Mouse (Mus musculus) heart, adult 2 months (tissue): ENCODE measurements at regions not wholly inside any gene's neighbourhood (a gene's known extent, or its start where the extent isn't known, plus 50 kb on each side); places are given as distances from the start of the nearest gene placed in this dataset.

Experiments
- CTCF ChIP-seq: fragments of 200-600 bp; IDR thresholded peaks from 2 replicates; pipeline ENCODE4 v1.8.1; 2022; ENCODE audit warnings: antibody characterized with exemption, mild to moderate bottlenecking, moderate library complexity
- EP300 ChIP-seq: fragments of 200-500 bp; IDR thresholded peaks from 2 replicates; pipeline ENCODE4 v1.6.1; 2011; ENCODE audit warnings: low read depth, low read length, control low read depth; ENCODE audit not compliant: insufficient read depth
- POLR2A ChIP-seq: fragments of 200-500 bp; IDR thresholded peaks from 2 replicates; pipeline ENCODE4 v1.6.1; 2011; ENCODE audit warnings: mild to moderate bottlenecking, low read depth, low read length, control low read depth; ENCODE audit not compliant: insufficient read depth

- TF ChIP-seq CTCF (no peak), POLR2A (no peak), EP300 (no peak)
These were observed 547.0 kb downstream of the Etv1 start for GRCm38 (mm10) chr12:39326157-39326556.
